Mouse (Mus musculus) left cerebral cortex, postnatal 4 days (tissue): ENCODE data around the gene Lzic. TPM values are rescaled to one million over a fixed set of nuclear protein-coding genes. Genes with fewer than 3 reads are reported as not detected.

Experiments used
- DNase-seq: peaks from one replicate; pipeline ENCODE4 v3.0.0-alpha.2; 2022
- intact Hi-C: fragments of 180-260 bp; cut with DNase I; formaldehyde crosslinking; loops from one replicate; pipeline ENCODE4 v1.15.1; 2025
- microRNA-seq: library from miRNA; unstranded; fragments of <30 nt; microRNA quantifications from one replicate; pipeline ENCODE4 v1.2.0, GENCODE M21; 2022
- total RNA-seq, 2 experiments: library from RNA; stranded (reverse); gene quantifications; 2 replicates each; pipeline ENCODE4 v1.2.3; 2021

Gene Lzic
- total RNA-seq, 2 experiments from 2014 or later = 63.7 to 66.2 TPM

GRCm38 (mm10) chr4:149525170-149525569 is 40.1 kb downstream of the Lzic start:
- no peak for DNase-seq
- intact Hi-C loops = no loop called here

DNA sequence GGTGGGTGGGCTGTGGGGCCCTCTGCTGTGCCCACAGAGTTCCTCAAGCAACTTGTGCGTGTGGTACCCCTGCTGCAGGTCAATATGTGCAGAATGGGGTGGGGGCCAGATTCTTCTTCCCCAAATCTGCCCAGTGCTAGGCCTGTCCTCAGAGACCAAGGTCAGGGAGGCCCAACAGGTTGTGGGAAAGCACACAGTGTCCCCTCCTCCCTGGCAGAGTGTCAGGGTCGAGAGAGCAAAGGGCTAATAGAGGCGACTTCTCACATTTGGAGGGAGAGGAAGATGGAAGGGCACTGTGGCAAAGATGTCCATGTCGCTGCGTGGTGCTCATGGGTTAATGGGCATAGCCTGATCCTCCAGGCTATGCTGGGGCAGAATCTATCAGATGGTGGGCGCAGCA is 40.8 kb downstream of the Lzic start:
- no peak for DNase-seq

DNA sequence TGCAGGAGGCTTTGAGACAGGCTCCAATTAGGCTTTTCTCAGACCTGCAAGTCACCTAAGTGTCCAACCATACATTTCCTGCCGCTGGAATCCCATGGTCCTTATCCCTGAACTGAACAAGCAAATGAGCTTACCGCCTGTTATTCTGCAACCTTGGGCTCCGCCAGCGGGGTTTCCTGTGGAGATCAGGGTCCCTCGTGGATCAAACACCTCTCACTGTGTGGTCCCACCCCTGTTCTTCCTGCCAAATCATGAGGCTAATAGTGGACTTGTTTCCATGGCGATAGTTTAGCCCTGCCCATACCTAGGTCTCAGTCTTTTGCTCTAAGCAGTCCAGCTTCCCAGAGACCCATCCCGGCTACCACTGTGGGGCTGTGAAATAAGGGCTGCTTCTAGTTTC is 41.3 kb downstream of the Lzic start:
- intact Hi-C loops = no loop called here
- DNase-seq = no peak

More for the DNA sequence above, 40.8 kb downstream of the Lzic start:
- intact Hi-C loops = no loop called here

- DNase-seq = no peak
- intact Hi-C loops = no loop called here
These were observed 42.8 kb downstream of the Lzic start for GRCm38 (mm10) chr4:149527621-149528354.

GRCm38 (mm10) chr4:149529691-149530090 is 44.7 kb downstream of the Lzic start:
- no peak for DNase-seq
- intact Hi-C loops = no loop called here

GRCm38 (mm10) chr4:149539441-149539840 is 54.4 kb downstream of the Lzic start:
- intact Hi-C loops = no loop called here
- no peak for DNase-seq

GRCm38 (mm10) chr4:149541935-149542334 is 56.9 kb downstream of the Lzic start:
- intact Hi-C loops = no loop called here
- DNase-seq = no peak

- intact Hi-C loops = no loop called here
- no peak for DNase-seq
These were observed 57.4 kb downstream of the Lzic start for GRCm38 (mm10) chr4:149542431-149542830.

DNA sequence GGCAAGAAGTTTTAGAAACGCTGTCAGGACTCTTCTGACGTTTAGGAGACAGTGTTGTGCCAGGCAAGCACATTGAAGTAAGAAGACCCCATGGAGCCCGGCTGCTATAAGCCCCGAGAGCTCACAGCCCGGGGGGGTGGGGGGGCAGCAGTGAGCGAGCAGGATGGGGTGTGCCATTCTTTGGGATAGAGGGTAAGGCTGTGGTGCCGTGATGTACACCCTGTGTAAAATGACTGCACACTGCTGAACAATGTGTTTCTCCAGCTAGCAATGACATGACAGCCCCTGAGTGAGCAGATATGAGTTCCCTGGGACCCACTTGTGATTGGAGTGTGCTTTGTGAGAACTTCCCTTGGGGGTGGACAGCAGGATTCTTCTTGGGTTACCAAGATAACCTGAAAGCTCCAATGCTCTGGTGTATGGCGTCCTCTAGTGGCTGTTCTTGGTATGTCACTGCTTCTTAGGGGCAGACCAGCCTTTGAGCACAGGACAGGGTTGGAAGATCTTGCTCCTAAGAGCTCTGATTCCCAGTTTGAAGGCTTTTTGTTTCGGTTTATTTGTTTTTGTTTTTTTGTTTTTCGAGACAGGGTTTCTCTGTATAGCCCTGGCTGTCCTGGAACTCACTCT is 58.0 kb downstream of the Lzic start:
- intact Hi-C loops = no loop called here
- peak; percentile 86 for DNase-seq

GRCm38 (mm10) chr4:149544892-149545291 is 59.9 kb downstream of the Lzic start:
- peak; percentile 32 for DNase-seq
- intact Hi-C loops = no loop called here

Small RNAs within 50 kb of the gene (microRNA-seq; reads per million reads assigned to microRNA genes)
- not detected for gene Mir5616

Other genes starting within 250 kb of the Lzic start
- gene Kif1b, start 177.5 kb upstream of the Lzic start, total RNA-seq = 100 to 1,000 TPM; 420 to 423 TPM
- gene Ube4b, start 58.5 kb upstream of the Lzic start, total RNA-seq = 100 to 1,000 TPM; 122 to 134 TPM
- gene Rbp7, start 30.3 kb upstream of the Lzic start, total RNA-seq = not detected
- gene Tmem274, start 7.9 kb upstream of the Lzic start, total RNA-seq = not detected
- 1 to 10 TPM; 5.9 to 6.0 TPM for gene Nmnat1, start within 50 bp of the Lzic start, total RNA-seq
- gene Ctnnbip1, start 33.0 kb downstream of the Lzic start, total RNA-seq = 10 to 100 TPM; 94.7 to 99.4 TPM
- 100 to 1,000 TPM; 494 to 507 TPM for gene Clstn1, start 101.2 kb downstream of the Lzic start, total RNA-seq
- gene Pik3cd, start 217.3 kb downstream of the Lzic start, total RNA-seq = 10 to 100 TPM; 46.2 to 53.7 TPM